ENCODE assay signal across 36 mouse cellular contexts in genomic region chr7:49957142-49957541, GRCm38 (mm10). TPM values are rescaled to one million over a fixed set of nuclear protein-coding genes. Genes with fewer than 3 reads are reported as not detected.
DNase-seq lines count a peak whose midpoint lies in the region; ATAC-seq lines count a peak whose summit lies in the region.
"Had no signal": no experiment of that assay in that cellular context is flagged by ENCODE, and none has a peak within 500 bp of the region (broad histone marks: within the 10 kb centered on the region; RNA-seq: fewer than 3 reads in every experiment).

No protein-coding gene starts in this region.

- H3K4me3 ChIP-seq in hindbrain, embryonic 11.5 days (ENCODE audit: low read depth, low read length) = no peak overlapping the region
- H3K4me3 ChIP-seq in hindbrain, embryonic 13.5 days = no peak overlapping the region
- no peak overlapping the region for H3K4me3 ChIP-seq in forebrain, embryonic 13.5 days
- H3K4me3 ChIP-seq: embryonic facial prominence, embryonic 15.5 days; forebrain, embryonic 12.5 days; heart, embryonic 10.5 days; heart, embryonic 15.5 days; hindbrain, embryonic 12.5 days; left cerebral cortex, adult 2 months; limb, embryonic 12.5 days; liver, embryonic 12.5 days; megakaryocyte, embryonic 14.5 days; midbrain, embryonic 12.5 days; myocyte; neural tube, embryonic 12.5 days had no signal

- 65% methylated on average over 3 of the region's 3 CpGs for WGBS in hindbrain, embryonic 11.5 days
- WGBS in hindbrain, embryonic 13.5 days = 72% methylated on average over 3 of the region's 3 CpGs
- WGBS in forebrain, embryonic 13.5 days = 84% methylated on average over 3 of the region's 3 CpGs

- no peak for DNase-seq in hindbrain, embryonic 11.5 days (ENCODE audit: low spot score)
- peak; percentile 1 for DNase-seq in 416B (ENCODE audit: low read depth)
- DNase-seq in kidney, adult 9 months = peak; percentile 58
- DNase-seq in kidney, postnatal 25 days = peak; percentile 5 to 41
- DNase-seq in gastrocnemius, postnatal 10 days = no peak
- no peak for DNase-seq in layer of hippocampus, adult 9-10 months (ENCODE audit: low spot score)
- DNase-seq: adrenal gland, adult 2 months; adrenal gland, postnatal 36 days; cerebellum, adult 18-20 months; cerebellum, postnatal 10 days; gastrocnemius, postnatal 25 days; heart, adult 11 months; liver, postnatal 0 days; lung, postnatal 4 days; right cerebral cortex, adult 18-20 months; right cerebral cortex, postnatal 4 days; thymus, adult 2 months; thymus, postnatal 36 days had no signal

- no peaks in the 10 kb centered on the region for H3K9me3 ChIP-seq in hindbrain, embryonic 11.5 days (ENCODE audit: control insufficient read depth, low read length)
- H3K9me3 ChIP-seq in hindbrain, embryonic 13.5 days = no peaks in the 10 kb centered on the region
- H3K9me3 ChIP-seq in forebrain, embryonic 13.5 days (replicated peaks) = no peaks in the 10 kb centered on the region
- H3K9me3 ChIP-seq: embryonic facial prominence, embryonic 15.5 days; forebrain, embryonic 12.5 days; heart, embryonic 10.5 days; heart, embryonic 15.5 days; hindbrain, embryonic 12.5 days; liver, embryonic 12.5 days; megakaryocyte, embryonic 14.5 days; midbrain, embryonic 12.5 days; neural tube, embryonic 12.5 days had no signal

- no peak overlapping the region for H3K27ac ChIP-seq in hindbrain, embryonic 11.5 days (ENCODE audit: low read depth, low read length)
- H3K27ac ChIP-seq in hindbrain, embryonic 13.5 days = no peak overlapping the region
- no peak overlapping the region for H3K27ac ChIP-seq in forebrain, embryonic 13.5 days
- H3K27ac ChIP-seq: embryonic facial prominence, embryonic 15.5 days; forebrain, embryonic 12.5 days; heart, embryonic 10.5 days; heart, embryonic 15.5 days; hindbrain, embryonic 12.5 days; left cerebral cortex, adult 2 months; limb, embryonic 12.5 days; liver, embryonic 12.5 days; midbrain, embryonic 12.5 days; neural tube, embryonic 12.5 days had no signal

- no peak overlapping the region for H3K4me2 ChIP-seq in hindbrain, embryonic 11.5 days (replicated peaks; ENCODE audit: low read depth, low read length)
- no peak overlapping the region for H3K4me2 ChIP-seq in hindbrain, embryonic 13.5 days
- H3K4me2 ChIP-seq in forebrain, embryonic 13.5 days = no peak overlapping the region
- H3K4me2 ChIP-seq: embryonic facial prominence, embryonic 15.5 days; forebrain, embryonic 12.5 days; heart, embryonic 15.5 days; hindbrain, embryonic 12.5 days; limb, embryonic 12.5 days; liver, embryonic 12.5 days; midbrain, embryonic 12.5 days; neural tube, embryonic 12.5 days had no signal

- 0 out of 2 replicates have a peak, but pooled peaks have one; percentile 15 for ATAC-seq in hindbrain, embryonic 11.5 days (ENCODE audit: low FRiP score)
- ATAC-seq in hindbrain, embryonic 13.5 days (ENCODE audit: low FRiP score) = no peak
- no peak for ATAC-seq in forebrain, embryonic 13.5 days
- ATAC-seq: CD4-positive, CD25-positive, alpha-beta regulatory T cell, adult 4 months; liver, embryonic 12.5 days; liver, postnatal 0 days had no signal

- no peak overlapping the region for H3K9ac ChIP-seq in hindbrain, embryonic 11.5 days (ENCODE audit: low read depth, low read length)
- no peak overlapping the region for H3K9ac ChIP-seq in hindbrain, embryonic 13.5 days
- H3K9ac ChIP-seq in forebrain, embryonic 13.5 days = no peak overlapping the region
- H3K9ac ChIP-seq: embryonic facial prominence, embryonic 15.5 days; forebrain, embryonic 12.5 days; heart, embryonic 15.5 days; hindbrain, embryonic 12.5 days; limb, embryonic 12.5 days; liver, embryonic 12.5 days; liver, postnatal 0 days; midbrain, embryonic 12.5 days; neural tube, embryonic 12.5 days had no signal

- no peaks in the 10 kb centered on the region for H3K36me3 ChIP-seq in hindbrain, embryonic 11.5 days (ENCODE audit: control insufficient read depth, insufficient read depth, low read length)
- H3K36me3 ChIP-seq in hindbrain, embryonic 13.5 days = peaks cover 3% of the 10 kb centered on the region
- no peaks in the 10 kb centered on the region for H3K36me3 ChIP-seq in forebrain, embryonic 13.5 days (ENCODE audit: poor library complexity, severe bottlenecking)
- H3K36me3 ChIP-seq: embryonic facial prominence, embryonic 15.5 days; forebrain, embryonic 12.5 days; heart, embryonic 10.5 days; heart, embryonic 15.5 days; hindbrain, embryonic 12.5 days; limb, embryonic 12.5 days; liver, embryonic 12.5 days; midbrain, embryonic 12.5 days; neural tube, embryonic 12.5 days had no signal

- no peaks in the 10 kb centered on the region for H3K4me1 ChIP-seq in hindbrain, embryonic 11.5 days (replicated peaks; ENCODE audit: control insufficient read depth, insufficient read depth, low read length)
- 0 out of 2 replicates have a peak, but pooled peaks cover 7% of the 10 kb centered on the region for H3K4me1 ChIP-seq in hindbrain, embryonic 13.5 days (replicated peaks)
- no peaks in the 10 kb centered on the region for H3K4me1 ChIP-seq in forebrain, embryonic 13.5 days
- H3K4me1 ChIP-seq: embryonic facial prominence, embryonic 15.5 days; forebrain, embryonic 12.5 days; heart, embryonic 15.5 days; limb, embryonic 12.5 days; liver, embryonic 12.5 days; megakaryocyte, embryonic 14.5 days; midbrain, embryonic 12.5 days; neural tube, embryonic 12.5 days had no signal

- no peaks in the 10 kb centered on the region for H3K27me3 ChIP-seq in hindbrain, embryonic 11.5 days (ENCODE audit: control insufficient read depth, insufficient read depth, low read length)
- no peaks in the 10 kb centered on the region for H3K27me3 ChIP-seq in hindbrain, embryonic 13.5 days
- H3K27me3 ChIP-seq in forebrain, embryonic 13.5 days = no peaks in the 10 kb centered on the region; the same call in 1 of the 2 replicates
- H3K27me3 ChIP-seq: embryonic facial prominence, embryonic 15.5 days; forebrain, embryonic 12.5 days; heart, embryonic 15.5 days; hindbrain, embryonic 12.5 days; liver, embryonic 12.5 days; megakaryocyte, embryonic 14.5 days; neural tube, embryonic 12.5 days had no signal

RNA-seq across cellular contexts. Expression of gene Nell1, which starts 17.5 kb away (rescaled TPM):
- polyA plus RNA-seq in hindbrain, embryonic 11.5 days (2014; fragmentation: Nextera tagmentation; extraction: Ambion mirVana) = 3.1 and 3.3 TPM in 2 replicates
- polyA plus RNA-seq in hindbrain, embryonic 13.5 days (2015; fragmentation: Nextera tagmentation; extraction: Ambion mirVana) = 15.7 and 16.4 TPM in 2 replicates
- polyA plus RNA-seq in forebrain, embryonic 13.5 days (2015; fragmentation: Nextera tagmentation; extraction: Ambion mirVana) = 2.9 and 4.2 TPM in 2 replicates
- under 1 TPM; 0.09 to 0.38 TPM for total RNA-seq in gastrocnemius, postnatal 10 days (2021)
- total RNA-seq: common myeloid progenitor, adult 5-6 weeks; heart, postnatal 25 days had no signal
- polyA plus RNA-seq: CD4-positive, CD25-positive, alpha-beta regulatory T cell, adult 4 months; liver, postnatal 0 days; myocyte had no signal

RNA-seq across cellular contexts. Expression of gene Slc6a5, which starts 47.2 kb away (rescaled TPM):
- 5.2 and 5.4 TPM in 2 replicates for polyA plus RNA-seq in hindbrain, embryonic 11.5 days (2014; fragmentation: Nextera tagmentation; extraction: Ambion mirVana)
- 12.5 and 13.0 TPM in 2 replicates for polyA plus RNA-seq in hindbrain, embryonic 13.5 days (2015; fragmentation: Nextera tagmentation; extraction: Ambion mirVana)
- polyA plus RNA-seq in forebrain, embryonic 13.5 days (2015; fragmentation: Nextera tagmentation; extraction: Ambion mirVana) = 0.08 TPM in 1 of 2 replicates, not detected in the other
- not detected for total RNA-seq in gastrocnemius, postnatal 10 days (2021)
- total RNA-seq: common myeloid progenitor, adult 5-6 weeks; gastrocnemius, postnatal 25 days; heart, postnatal 25 days had no signal
- polyA plus RNA-seq: CD4-positive, CD25-positive, alpha-beta regulatory T cell, adult 4 months; embryonic facial prominence, embryonic 15.5 days; forebrain, embryonic 12.5 days; heart, embryonic 10.5 days; heart, embryonic 15.5 days; limb, embryonic 12.5 days; liver, embryonic 12.5 days; liver, postnatal 0 days; lung, embryonic 16.5 days; myocyte had no signal

Comparison
In these comparisons a context has a peak if more than half of its experiments do, and no peak if none do; other contexts are left out.
1. DNase-seq: peak in 416B (single experiment), kidney, adult 9 months (single experiment) and kidney, postnatal 25 days (2 of 2); none in hindbrain, embryonic 11.5 days (single experiment), gastrocnemius, postnatal 10 days (single experiment) and layer of hippocampus, adult 9-10 months (single experiment).